In the genomic region with DNA sequence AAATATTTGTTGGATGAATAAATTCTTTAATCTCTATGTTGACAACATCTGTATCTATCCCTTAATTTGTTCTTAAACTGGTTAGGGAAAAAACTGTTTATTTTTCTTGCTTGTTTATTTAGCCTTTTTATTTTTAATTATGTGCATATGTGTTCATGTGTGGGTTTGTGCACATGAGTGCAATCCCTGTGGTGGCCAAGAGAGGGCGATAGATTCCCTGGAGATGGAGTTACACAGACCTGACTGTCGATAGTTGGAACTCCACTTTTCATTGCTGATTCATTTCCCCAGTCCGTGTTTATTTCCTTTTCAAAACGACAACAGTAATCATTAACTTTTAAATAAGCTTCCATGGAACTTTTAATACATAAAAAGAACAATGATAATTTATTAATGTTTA, we compare ENCODE assay signal across 10 mouse cellular contexts. TPM values are rescaled to one million over a fixed set of nuclear protein-coding genes. Genes with fewer than 3 reads are reported as not detected.
DNase-seq lines count a peak whose midpoint lies in the region; ATAC-seq and TF ChIP-seq lines count a peak whose summit lies in the region.
"Had no signal": no experiment of that assay in that cellular context is flagged by ENCODE, and none has a peak within 500 bp of the region (broad histone marks: within the 10 kb centered on the region; RNA-seq: fewer than 3 reads in every experiment).

No protein-coding gene starts in this region.

- 52% methylated on average over 4 of the region's 4 CpGs for WGBS in intestine, postnatal 0 days
- 50% methylated on average over 4 of the region's 4 CpGs for WGBS in intestine, embryonic 16.5 days
- WGBS in liver, postnatal 0 days (ENCODE audit: insufficient replicate concordance): 36% methylated on average over 4 of the region's 4 CpGs
- 55% methylated on average over 4 of the region's 4 CpGs for WGBS in forebrain, embryonic 13.5 days

- in situ Hi-C loops in Patski (cut with MboI; ENCODE audit: low pct_unique_long_range_greater_than_20kb): no loop called here

- no peaks in the 10 kb centered on the region for H3K79me2 ChIP-seq in C2C12 (ENCODE audit: control insufficient read depth, insufficient read depth)

- POLR2A ChIA-PET in Patski (lab: Charles Lee): no interaction called here

- no peak overlapping the region for H3K27ac ChIP-seq in intestine, postnatal 0 days (ENCODE audit: low read depth, low read length)
- H3K27ac ChIP-seq in intestine, embryonic 16.5 days (ENCODE audit: low read length): no peak overlapping the region
- no peak overlapping the region for H3K27ac ChIP-seq in liver, postnatal 0 days (ENCODE audit: low read depth)
- H3K27ac ChIP-seq in forebrain, embryonic 13.5 days: no peak overlapping the region
- H3K27ac ChIP-seq: midbrain, embryonic 12.5 days; stomach, embryonic 15.5 days had no signal

- H3K4me1 ChIP-seq in intestine, postnatal 0 days (replicated peaks; ENCODE audit: control insufficient read depth, insufficient read depth, low read length): no peaks in the 10 kb centered on the region
- H3K4me1 ChIP-seq in intestine, embryonic 16.5 days (ENCODE audit: control insufficient read depth, insufficient read depth, low read length): no peaks in the 10 kb centered on the region
- H3K4me1 ChIP-seq in liver, postnatal 0 days (ENCODE audit: insufficient read depth): no peaks in the 10 kb centered on the region
- H3K4me1 ChIP-seq in forebrain, embryonic 13.5 days: peaks cover 7% of the 10 kb centered on the region
- H3K4me1 ChIP-seq: stomach, embryonic 15.5 days had no signal

- no peak overlapping the region for H3K9ac ChIP-seq in intestine, postnatal 0 days (ENCODE audit: low read depth, low read length)
- no peak overlapping the region for H3K9ac ChIP-seq in intestine, embryonic 16.5 days (ENCODE audit: low read depth, low read length)
- no peak overlapping the region for H3K9ac ChIP-seq in liver, postnatal 0 days (replicated peaks)
- H3K9ac ChIP-seq in forebrain, embryonic 13.5 days: no peak overlapping the region
- H3K9ac ChIP-seq: midbrain, embryonic 12.5 days; stomach, embryonic 15.5 days had no signal

- TF ChIP-seq EP300 in liver, postnatal 0 days (IDR thresholded peaks at IDR 0.05; ENCODE audit: low read depth): no peak

- no peak overlapping the region for H3K4me2 ChIP-seq in intestine, postnatal 0 days (replicated peaks; ENCODE audit: low read depth)
- H3K4me2 ChIP-seq in intestine, embryonic 16.5 days (ENCODE audit: low read depth, low read length): no peak overlapping the region
- H3K4me2 ChIP-seq in liver, postnatal 0 days (ENCODE audit: low read depth, low read length): no peak overlapping the region
- no peak overlapping the region for H3K4me2 ChIP-seq in forebrain, embryonic 13.5 days
- H3K4me2 ChIP-seq: midbrain, embryonic 12.5 days; stomach, embryonic 15.5 days had no signal

- no peak for DNase-seq in Patski (ENCODE audit: low read depth, low spot score)
- DNase-seq in liver, postnatal 0 days: peak; percentile 48
- no peak for DNase-seq in adipocyte (ENCODE audit: low spot score)
- DNase-seq in MN1 (ENCODE audit: low spot score): no peak

- no peaks in the 10 kb centered on the region for H3K9me3 ChIP-seq in intestine, postnatal 0 days (ENCODE audit: control insufficient read depth)
- no peaks in the 10 kb centered on the region for H3K9me3 ChIP-seq in intestine, embryonic 16.5 days (ENCODE audit: control insufficient read depth, low read length)
- H3K9me3 ChIP-seq in liver, postnatal 0 days (ENCODE audit: low read length): no peaks in the 10 kb centered on the region
- H3K9me3 ChIP-seq in forebrain, embryonic 13.5 days (replicated peaks): no peaks in the 10 kb centered on the region
- H3K9me3 ChIP-seq: midbrain, embryonic 12.5 days; stomach, embryonic 15.5 days had no signal

- TF ChIP-seq CTCF in intestine, postnatal 0 days (IDR thresholded peaks at IDR 0.05; ENCODE audit: low read depth): peak; percentile 59
- TF ChIP-seq CTCF in C2C12 (IDR thresholded peaks at IDR 0.05; ENCODE audit: control insufficient read depth, insufficient read depth, insufficient read length): peak; percentile 7
- TF ChIP-seq CTCF in Patski (IDR thresholded peaks at IDR 0.05): peak; percentile 89
- TF ChIP-seq CTCF in liver, postnatal 0 days (IDR thresholded peaks at IDR 0.05; ENCODE audit: low read depth): peak; percentile 69

- no peaks in the 10 kb centered on the region for H3K27me3 ChIP-seq in intestine, postnatal 0 days (replicated peaks; ENCODE audit: control insufficient read depth, insufficient read depth, low read length)
- no peaks in the 10 kb centered on the region for H3K27me3 ChIP-seq in intestine, embryonic 16.5 days (replicated peaks; ENCODE audit: control insufficient read depth, insufficient read depth, low read length)
- H3K27me3 ChIP-seq in C2C12 (ENCODE audit: control insufficient read depth, insufficient read depth, insufficient read length): no peaks in the 10 kb centered on the region
- H3K27me3 ChIP-seq in Patski: no peaks in the 10 kb centered on the region
- no peaks in the 10 kb centered on the region for H3K27me3 ChIP-seq in liver, postnatal 0 days (ENCODE audit: insufficient read depth, low read length)
- H3K27me3 ChIP-seq in forebrain, embryonic 13.5 days: no peaks in the 10 kb centered on the region
- H3K27me3 ChIP-seq: midbrain, embryonic 12.5 days; stomach, embryonic 15.5 days had no signal

- H3K79me3 ChIP-seq in C2C12 (ENCODE audit: low read depth): no peaks in the 10 kb centered on the region

- CTCF ChIA-PET in Patski (lab: Charles Lee): interaction anchor here (0.7 to 2.3 kb wide), 6 partner anchors 13 to 148 kb away, joined by 3 to 8 read pairs (median 4); a partner anchor contains a TSS

- no peak overlapping the region for H3ac ChIP-seq in C2C12 (ENCODE audit: control insufficient read depth, insufficient read length, low read depth)

- H3K4me3 ChIP-seq in intestine, postnatal 0 days (ENCODE audit: low read depth, low read length): no peak overlapping the region
- no peak overlapping the region for H3K4me3 ChIP-seq in intestine, embryonic 16.5 days (ENCODE audit: low read length)
- H3K4me3 ChIP-seq in C2C12 (ENCODE audit: insufficient read depth, poor library complexity, severe bottlenecking): no peak overlapping the region
- no peak overlapping the region for H3K4me3 ChIP-seq in liver, postnatal 0 days (ENCODE audit: low read depth, low read length)
- no peak overlapping the region for H3K4me3 ChIP-seq in forebrain, embryonic 13.5 days
- H3K4me3 ChIP-seq: midbrain, embryonic 12.5 days; stomach, embryonic 15.5 days had no signal

- ATAC-seq in intestine, postnatal 0 days: no peak
- no peak for ATAC-seq in intestine, embryonic 16.5 days
- ATAC-seq in Patski: no peak
- ATAC-seq in liver, postnatal 0 days: no peak
- ATAC-seq in forebrain, embryonic 13.5 days: no peak

- no peaks in the 10 kb centered on the region for H3K36me3 ChIP-seq in intestine, postnatal 0 days (ENCODE audit: control insufficient read depth, insufficient read depth)
- no peaks in the 10 kb centered on the region for H3K36me3 ChIP-seq in intestine, embryonic 16.5 days (ENCODE audit: control insufficient read depth, insufficient read depth, low read length)
- H3K36me3 ChIP-seq in C2C12 (ENCODE audit: control insufficient read depth, insufficient read depth): no peaks in the 10 kb centered on the region
- no peaks in the 10 kb centered on the region for H3K36me3 ChIP-seq in liver, postnatal 0 days (replicated peaks; ENCODE audit: insufficient read depth, low read length)
- no peaks in the 10 kb centered on the region for H3K36me3 ChIP-seq in forebrain, embryonic 13.5 days (ENCODE audit: poor library complexity, severe bottlenecking)
- H3K36me3 ChIP-seq: midbrain, embryonic 12.5 days; stomach, embryonic 15.5 days had no signal

TF ChIP-seq in C2C12, 6 proteins besides CTCF, POLR2A, EP300 and RAD21:
- no peak for TF ChIP-seq CEBPB (IDR thresholded peaks at IDR 0.05; ENCODE audit: low read depth)
- no peak for TF ChIP-seq MYOD1 (IDR thresholded peaks at IDR 0.05; ENCODE audit: control insufficient read depth, insufficient read length, low read depth)
- no peak for TF ChIP-seq MYOG (IDR thresholded peaks at IDR 0.05; ENCODE audit: control insufficient read depth, extremely low read depth, insufficient read length)
- TF ChIP-seq MAX (IDR thresholded peaks at IDR 0.05): no peak
- TF ChIP-seq USF1 (IDR thresholded peaks at IDR 0.05; ENCODE audit: low read depth): no peak

RNA-seq across cellular contexts. Expression of a gene that starts 31.2 kb away (rescaled TPM):
- 132 and 135 TPM in 2 replicates for polyA plus RNA-seq in intestine, postnatal 0 days (2015; fragmentation: Nextera tagmentation; extraction: Ambion mirVana)
- 179 and 183 TPM in 2 replicates for polyA plus RNA-seq in intestine, embryonic 16.5 days (2015; fragmentation: Nextera tagmentation; extraction: Ambion mirVana)
- polyA plus RNA-seq in C2C12 (2012; fragmentation: generic; extraction: Trizol) (16.7 TPM), Patski (2021) (67.4 TPM)
- 31.6 and 34.4 TPM in 2 replicates for polyA plus RNA-seq in liver, postnatal 0 days (2015; fragmentation: Nextera tagmentation; extraction: Ambion mirVana)
- polyA plus RNA-seq in forebrain, embryonic 13.5 days (2015; fragmentation: Nextera tagmentation; extraction: Ambion mirVana): 43.6 and 44.8 TPM in 2 replicates

RNA-seq across cellular contexts. Expression of a gene that starts 37.6 kb away (rescaled TPM):
- polyA plus RNA-seq in intestine, postnatal 0 days (2015; fragmentation: Nextera tagmentation; extraction: Ambion mirVana): 4.1 and 4.7 TPM in 2 replicates
- polyA plus RNA-seq in intestine, embryonic 16.5 days (2015; fragmentation: Nextera tagmentation; extraction: Ambion mirVana): 3.6 and 3.7 TPM in 2 replicates
- 11.0 TPM for polyA plus RNA-seq in C2C12 (2012; fragmentation: generic; extraction: Trizol)
- polyA plus RNA-seq in Patski (2021): 12.4 TPM
- polyA plus RNA-seq in liver, postnatal 0 days (2015; fragmentation: Nextera tagmentation; extraction: Ambion mirVana): 7.8 and 7.9 TPM in 2 replicates
- 3.9 and 6.7 TPM in 2 replicates for polyA plus RNA-seq in forebrain, embryonic 13.5 days (2015; fragmentation: Nextera tagmentation; extraction: Ambion mirVana)

RNA-seq across cellular contexts. Expression of a gene that starts 54.0 kb away (rescaled TPM):
- polyA plus RNA-seq in intestine, postnatal 0 days (2015; fragmentation: Nextera tagmentation; extraction: Ambion mirVana): 29.1 TPM in 2 replicates
- 47.5 and 62.4 TPM in 2 replicates for polyA plus RNA-seq in intestine, embryonic 16.5 days (2015; fragmentation: Nextera tagmentation; extraction: Ambion mirVana)
- 20.3 TPM for polyA plus RNA-seq in C2C12 (2012; fragmentation: generic; extraction: Trizol)
- 33.3 TPM for polyA plus RNA-seq in Patski (2021)
- polyA plus RNA-seq in liver, postnatal 0 days (2015; fragmentation: Nextera tagmentation; extraction: Ambion mirVana): 58.4 and 61.3 TPM in 2 replicates
- polyA plus RNA-seq in forebrain, embryonic 13.5 days (2015; fragmentation: Nextera tagmentation; extraction: Ambion mirVana): 29.5 and 31.3 TPM in 2 replicates

Comparison
In these comparisons a context has a peak if more than half of its experiments do, and no peak if none do; other contexts are left out.
1. CTCF ChIP-seq: peak in every context shown above with its lines; median percentile 89 in Patski; 69 in liver, postnatal 0 days; 59 in intestine, postnatal 0 days; 7 in C2C12.